Mouse (Mus musculus): ENCODE results near the gene Ddx42.

DNA sequence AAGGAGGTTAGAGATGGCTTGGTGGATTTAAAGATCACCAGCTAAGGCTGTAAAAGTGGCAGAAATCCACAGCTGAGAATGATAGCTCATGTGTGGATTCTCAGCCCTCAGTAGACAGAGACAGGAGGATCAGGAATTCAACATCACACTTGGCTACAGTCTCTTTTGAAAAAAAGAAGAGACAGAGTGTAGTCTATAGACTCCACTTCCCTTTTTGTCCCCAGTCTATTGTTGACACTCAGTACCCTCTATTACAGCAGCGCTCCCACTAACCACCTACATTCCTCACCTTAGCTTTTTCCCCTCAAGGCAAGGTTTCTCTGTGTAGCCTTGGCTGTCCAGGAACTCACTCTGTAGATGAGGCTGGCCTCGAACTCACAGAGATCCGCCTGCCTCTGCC is 25.0 kb upstream of the Ddx42 start:
- no peak for TF ChIP-seq CTCF (IDR thresholded peaks at IDR 0.05; ENCODE audit: low read depth)
- no peak for TF ChIP-seq EP300 (optimal IDR thresholded peaks at IDR 0.05)

Measured in stomach, postnatal 0 days (tissue).